Mouse (Mus musculus) erythroid progenitor cell, adult 5-6 weeks (primary cell): ENCODE measurements around the gene Dhx34. TPM values are rescaled to one million over a fixed set of nuclear protein-coding genes. Genes with fewer than 3 reads are reported as not detected.

Source experiments
- ATAC-seq: replicated peaks from 2 replicates; pipeline ENCODE4 v1.8.0; 2016; ENCODE audit warnings: moderate number of reproducible peaks, mild to moderate bottlenecking, moderate TSS enrichment, inconsistent platforms; ENCODE audit not compliant: poor library complexity, low FRiP score, severe bottlenecking
- total RNA-seq, 2 experiments: library from RNA; stranded (forward) in 1 of 2; stranded (reverse) in 1 of 2; fragments of 150-400 nt in 1 of 2; fragments of 186-747, 209-891 nt in 1 of 2; gene quantifications; 2 replicates each; pipeline versions ENCODE4 v1.2.3 to v1.2.4; 2015 to 2017; ENCODE audit warnings: low replicate concordance in 2 of 2

Dhx34 gene
- total RNA-seq, 2 experiments from 2014 or later = 0.76 to 2.5 TPM

- ATAC-seq = no peak
These were observed 48.7 kb downstream of the Dhx34 start for GRCm38 (mm10) chr7:16173146-16173545.

GRCm38 (mm10) chr7:16172586-16173140, 49.2 kb downstream of the Dhx34 start:
- ATAC-seq = no peak

GRCm38 (mm10) chr7:16172141-16172581, 49.7 kb downstream of the Dhx34 start:
- ATAC-seq = no peak

- no peak for ATAC-seq
These were observed 59.8 kb downstream of the Dhx34 start for GRCm38 (mm10) chr7:16162036-16162435.

GRCm38 (mm10) chr7:16161302-16161701, 60.5 kb downstream of the Dhx34 start:
- ATAC-seq = no peak

GRCm38 (mm10) chr7:16160702-16161101, 61.1 kb downstream of the Dhx34 start:
- ATAC-seq = no peak; the same call in 1 of the 2 replicates

- no peak; the same call in 1 of the 2 replicates for ATAC-seq
These were observed 63.1 kb downstream of the Dhx34 start for GRCm38 (mm10) chr7:16158735-16159134.

GRCm38 (mm10) chr7:16156105-16156714, 65.6 kb downstream of the Dhx34 start:
- ATAC-seq = no peak

GRCm38 (mm10) chr7:16155132-16155872, 66.5 kb downstream of the Dhx34 start:
- ATAC-seq = no peak

GRCm38 (mm10) chr7:16153522-16153921, 68.3 kb downstream of the Dhx34 start:
- peak; percentile 71 for ATAC-seq

GRCm38 (mm10) chr7:16150191-16151145, 71.4 kb downstream of the Dhx34 start:
- ATAC-seq = no peak

GRCm38 (mm10) chr7:16149241-16149640, 72.6 kb downstream of the Dhx34 start:
- no peak for ATAC-seq

GRCm38 (mm10) chr7:16147643-16148042, 74.2 kb downstream of the Dhx34 start:
- no peak; the same call in 1 of the 2 replicates for ATAC-seq

Other genes starting within 250 kb of the Dhx34 start
- 5.4 and 16.6 TPM in 2 replicates for gene Bicra, start 174.1 kb downstream of the Dhx34 start, total RNA-seq (2015; ENCODE audit: low replicate concordance)
- gene Bicra, start 174.1 kb downstream of the Dhx34 start, total RNA-seq (2017; ENCODE audit: low replicate concordance) = 1.9 and 2.0 TPM in 2 replicates
- not detected in 2 replicates for gene Zfp541, start 160.2 kb downstream of the Dhx34 start, total RNA-seq (2015; ENCODE audit: low replicate concordance)
- not detected in 2 replicates for gene Zfp541, start 160.2 kb downstream of the Dhx34 start, total RNA-seq (2017; ENCODE audit: low replicate concordance)
- 282 and 315 TPM in 2 replicates for gene Napa, start 123.6 kb downstream of the Dhx34 start, total RNA-seq (2015; ENCODE audit: low replicate concordance)
- gene Napa, start 123.6 kb downstream of the Dhx34 start, total RNA-seq (2017; ENCODE audit: low replicate concordance) = 141 and 162 TPM in 2 replicates
- 2.9 and 8.6 TPM in 2 replicates for gene Kptn, start 102.1 kb downstream of the Dhx34 start, total RNA-seq (2015; ENCODE audit: low replicate concordance)
- gene Kptn, start 102.1 kb downstream of the Dhx34 start, total RNA-seq (2017; ENCODE audit: low replicate concordance) = 2.2 and 5.2 TPM in 2 replicates
- not detected in 2 replicates for gene Slc8a2, start 92.2 kb downstream of the Dhx34 start, total RNA-seq (2015; ENCODE audit: low replicate concordance)
- gene Slc8a2, start 92.2 kb downstream of the Dhx34 start, total RNA-seq (2017; ENCODE audit: low replicate concordance) = 0.26 TPM in 1 of 2 replicates, not detected in the other
- gene Meis3, start 46.9 kb downstream of the Dhx34 start, total RNA-seq (2015; ENCODE audit: low replicate concordance) = 1.3 TPM in 1 of 2 replicates, not detected in the other
- not detected in 2 replicates for gene Meis3, start 46.9 kb downstream of the Dhx34 start, total RNA-seq (2017; ENCODE audit: low replicate concordance)
- gene C5ar2, start 22.1 kb upstream of the Dhx34 start, total RNA-seq (2015; ENCODE audit: low replicate concordance) = 2.2 and 8.4 TPM in 2 replicates
- 1.8 and 3.3 TPM in 2 replicates for gene C5ar2, start 22.1 kb upstream of the Dhx34 start, total RNA-seq (2017; ENCODE audit: low replicate concordance)
- gene C5ar1, start 37.5 kb upstream of the Dhx34 start, total RNA-seq (2015; ENCODE audit: low replicate concordance) = 5.4 and 8.0 TPM in 2 replicates
- 2.3 and 5.0 TPM in 2 replicates for gene C5ar1, start 37.5 kb upstream of the Dhx34 start, total RNA-seq (2017; ENCODE audit: low replicate concordance)
- 6.8 and 9.6 TPM in 2 replicates for gene Inafm1, start 51.6 kb upstream of the Dhx34 start, total RNA-seq (2015; ENCODE audit: low replicate concordance)
- 16.3 and 19.3 TPM in 2 replicates for gene Inafm1, start 51.6 kb upstream of the Dhx34 start, total RNA-seq (2017; ENCODE audit: low replicate concordance)
- gene Ccdc9, start 64.8 kb upstream of the Dhx34 start, total RNA-seq (2015; ENCODE audit: low replicate concordance) = 15.1 and 25.6 TPM in 2 replicates
- 27.7 and 39.5 TPM in 2 replicates for gene Ccdc9, start 64.8 kb upstream of the Dhx34 start, total RNA-seq (2017; ENCODE audit: low replicate concordance)
- gene Bbc3, start 86.4 kb upstream of the Dhx34 start, total RNA-seq (2015; ENCODE audit: low replicate concordance) = 0.42 and 3.2 TPM in 2 replicates
- gene Bbc3, start 86.4 kb upstream of the Dhx34 start, total RNA-seq (2017; ENCODE audit: low replicate concordance) = 0.76 and 2.6 TPM in 2 replicates
- 36.5 and 43.6 TPM in 2 replicates for gene Sae1, start 165.8 kb upstream of the Dhx34 start, total RNA-seq (2015; ENCODE audit: low replicate concordance)
- gene Sae1, start 165.8 kb upstream of the Dhx34 start, total RNA-seq (2017; ENCODE audit: low replicate concordance) = 113 and 196 TPM in 2 replicates
- gene Zc3h4, start 178.9 kb upstream of the Dhx34 start, total RNA-seq (2015; ENCODE audit: low replicate concordance) = 43.6 and 44.0 TPM in 2 replicates
- gene Zc3h4, start 178.9 kb upstream of the Dhx34 start, total RNA-seq (2017; ENCODE audit: low replicate concordance) = 89.2 and 100.0 TPM in 2 replicates
- gene Tmem160, start 230.7 kb upstream of the Dhx34 start, total RNA-seq (2015; ENCODE audit: low replicate concordance) = 6.8 and 8.0 TPM in 2 replicates
- gene Tmem160, start 230.7 kb upstream of the Dhx34 start, total RNA-seq (2017; ENCODE audit: low replicate concordance) = 1.9 and 5.9 TPM in 2 replicates